Mouse (Mus musculus) B cell, adult (primary cell): ENCODE data around the gene Krtap4-8. TPM values are rescaled to one million over a fixed set of nuclear protein-coding genes. Genes with fewer than 3 reads are reported as not detected.

Experiments used
- total RNA-seq: library from RNA; stranded (reverse); gene quantifications from 4 replicates; pipeline ENCODE4 v1.2.4, GENCODE M21; 2023; ENCODE audit not compliant: inconsistent age

Gene Krtap4-8
- not detected in 4 replicates for total RNA-seq

DNA sequence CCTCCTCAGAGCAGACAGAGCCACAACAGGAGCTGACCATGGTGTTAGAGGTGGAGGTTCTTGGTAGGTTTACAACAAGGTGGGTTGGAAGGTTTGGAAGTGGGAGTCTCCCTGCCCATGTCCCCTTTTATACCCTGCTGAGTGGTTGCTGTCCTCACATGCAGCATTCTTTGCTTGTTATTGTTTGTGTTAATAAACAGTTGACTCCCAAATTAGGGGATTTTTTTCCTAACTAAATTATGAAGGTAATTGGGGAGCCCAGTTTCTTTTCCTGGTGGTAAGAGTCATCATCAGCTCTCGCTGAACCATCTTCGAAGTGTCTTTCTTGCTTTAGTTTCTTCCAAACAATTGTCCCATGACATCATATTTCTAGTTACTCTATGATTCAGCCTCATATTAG, at the start of gene Krtap4-8:
Gene Krtap4-8 (minus strand): TSS at position 101 of the 400 bp plus-strand sequence.

GRCm38 (mm10) chr11:99815566-99815965, 35.1 kb upstream of the Krtap4-8 start, which contains the start of gene Gm11564:
Gene Gm11564 (minus strand): TSS chr11:99815666.

DNA sequence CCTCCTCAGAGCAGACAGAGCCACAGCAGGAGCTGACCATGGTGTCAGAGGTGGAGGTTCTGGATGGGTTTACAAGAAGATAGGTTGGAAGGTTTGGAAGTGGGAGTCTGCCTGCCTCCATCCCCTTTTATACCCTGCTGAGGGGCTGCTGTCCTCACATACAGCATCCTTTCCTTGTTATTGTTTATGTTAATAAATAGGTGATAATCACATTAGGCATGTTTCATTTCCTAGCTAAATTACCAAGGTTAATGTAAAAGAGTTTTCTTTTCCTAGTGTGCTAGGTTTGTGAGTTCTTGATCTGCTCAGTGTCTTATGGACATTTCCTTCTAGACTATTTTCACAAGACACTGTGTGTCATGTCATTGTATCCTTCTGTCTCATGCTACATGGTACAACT, 29.3 kb upstream of the Krtap4-8 start, which contains the start of gene Krtap4-13:
Gene Krtap4-13 (minus strand): TSS at position 101 of the 400 bp plus-strand sequence.

DNA sequence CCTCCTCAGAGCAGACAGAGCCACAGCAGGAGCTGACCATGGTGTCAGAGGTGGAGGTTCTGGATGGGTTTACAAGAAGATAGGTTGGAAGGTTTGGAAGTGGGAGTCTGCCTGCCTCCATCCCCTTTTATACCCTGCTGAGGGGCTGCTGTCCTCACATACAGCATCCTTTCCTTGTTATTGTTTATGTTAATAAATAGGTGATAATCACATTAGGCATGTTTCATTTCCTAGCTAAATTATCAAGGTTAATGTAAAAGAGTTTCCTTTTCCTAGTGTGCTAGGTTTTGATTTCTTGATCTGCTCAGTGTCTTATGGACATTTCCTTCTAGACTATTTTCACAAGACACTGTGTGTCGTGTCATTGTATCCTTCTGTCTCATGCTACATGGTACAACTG, 23.8 kb upstream of the Krtap4-8 start, which contains the start of gene Gm11554:
Gene Gm11554 (minus strand): TSS at position 101 of the 400 bp plus-strand sequence.

GRCm38 (mm10) chr11:99798832-99799231, 18.3 kb upstream of the Krtap4-8 start, which contains the start of gene Gm11569:
Gene Gm11569 (minus strand): TSS chr11:99798932.

DNA sequence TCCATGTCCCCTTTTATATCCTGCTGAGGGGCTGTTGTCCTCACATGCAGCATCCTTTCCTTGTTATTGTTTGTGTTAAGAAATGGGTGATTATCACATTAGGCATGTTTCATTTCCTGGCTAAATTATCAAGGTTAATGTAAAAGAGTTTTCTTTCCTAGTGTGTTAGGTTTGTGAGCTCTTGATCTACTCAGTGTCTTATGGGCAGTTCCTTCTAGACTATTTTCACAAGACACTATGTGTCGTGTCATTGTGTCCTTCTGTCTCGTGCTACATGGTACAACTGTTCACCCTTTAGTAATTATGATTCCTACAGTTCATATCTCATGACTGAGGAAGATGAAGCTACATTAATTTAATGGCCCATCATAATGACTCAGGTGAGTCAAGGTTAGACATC, 12.9 kb upstream of the Krtap4-8 start, which contains the start of gene Gm11596:
Gene Gm11596 (minus strand): TSS at position 101 of the 400 bp plus-strand sequence.

DNA sequence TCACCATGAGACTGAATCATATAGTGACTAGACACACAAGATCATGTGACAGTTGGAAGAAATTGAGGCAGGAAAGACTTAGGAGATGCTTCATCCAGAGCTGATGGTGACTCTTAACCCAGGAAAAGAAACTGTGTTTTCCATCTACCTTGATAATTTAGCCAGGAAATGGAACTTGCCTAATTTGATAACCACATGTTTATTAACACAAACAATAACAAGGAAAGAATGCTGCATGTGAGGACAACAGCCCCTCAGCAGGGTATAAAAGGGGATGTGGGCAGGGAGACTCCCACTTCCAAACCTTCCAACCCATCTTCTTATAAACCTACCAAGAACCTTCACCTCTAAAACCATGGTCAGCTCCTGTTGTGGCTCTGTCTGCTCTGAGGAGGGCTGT, 4.4 kb upstream of the Krtap4-8 start, which contains the start of gene Krtap4-9:
Gene Krtap4-9 (plus strand): TSS at position 301 of the 400 bp plus-strand sequence.

GRCm38 (mm10) chr11:99772813-99773212, 7.7 kb downstream of the Krtap4-8 start, which contains the start of gene Gm11595:
Gene Gm11595 (minus strand): TSS chr11:99772913.

GRCm38 (mm10) chr11:99734190-99734589, 46.3 kb downstream of the Krtap4-8 start, which contains the start of gene Gm14180:
Gene Gm14180 (minus strand): TSS chr11:99734290.

Other genes starting within 250 kb of the Krtap4-8 start
- not detected in 4 replicates for gene Krt40, start 237.5 kb downstream of the Krtap4-8 start, total RNA-seq
- not detected in 4 replicates for gene Krtap3-3, start 229.8 kb downstream of the Krtap4-8 start, total RNA-seq
- not detected in 4 replicates for gene Krtap3-2, start 223.9 kb downstream of the Krtap4-8 start, total RNA-seq
- not detected in 4 replicates for gene Gm11939, start 221.2 kb downstream of the Krtap4-8 start, total RNA-seq
- gene Krtap3-1, start 214.1 kb downstream of the Krtap4-8 start, total RNA-seq, result not detected in 4 replicates
- not detected in 4 replicates for gene Krtap1-5, start 199.7 kb downstream of the Krtap4-8 start, total RNA-seq
- not detected in 4 replicates for gene Krtap1-4, start 197.1 kb downstream of the Krtap4-8 start, total RNA-seq
- gene Krtap1-3, start 189.4 kb downstream of the Krtap4-8 start, total RNA-seq, result not detected in 4 replicates
- gene Krtap9-3, start 182.6 kb downstream of the Krtap4-8 start, total RNA-seq, result not detected in 4 replicates
- not detected in 4 replicates for gene Gm11938, start 177.4 kb downstream of the Krtap4-8 start, total RNA-seq
- not detected in 4 replicates for gene Gm11937, start 170.5 kb downstream of the Krtap4-8 start, total RNA-seq
- not detected in 4 replicates for gene Krtap2-4, start 165.9 kb downstream of the Krtap4-8 start, total RNA-seq
- gene Gm11562, start 160.3 kb downstream of the Krtap4-8 start, total RNA-seq, result not detected in 4 replicates
- not detected in 4 replicates for gene Krtap4-1, start 152.5 kb downstream of the Krtap4-8 start, total RNA-seq
- gene Krtap4-2, start 145.6 kb downstream of the Krtap4-8 start, total RNA-seq, result not detected in 4 replicates
- not detected in 4 replicates for gene Krtap4-7, start 136.6 kb downstream of the Krtap4-8 start, total RNA-seq
- not detected in 4 replicates for gene Gm11555, start 130.5 kb downstream of the Krtap4-8 start, total RNA-seq
- gene Gm11563, start 121.7 kb downstream of the Krtap4-8 start, total RNA-seq, result not detected in 4 replicates
- gene Krtap4-6, start 114.7 kb downstream of the Krtap4-8 start, total RNA-seq, result not detected in 4 replicates
- gene Gm14190, start 90.0 kb downstream of the Krtap4-8 start, total RNA-seq, result not detected in 4 replicates
- not detected in 4 replicates for gene Gm14180, start 46.4 kb downstream of the Krtap4-8 start, total RNA-seq
- gene Gm11595, start 7.8 kb downstream of the Krtap4-8 start, total RNA-seq, result not detected in 4 replicates
- not detected in 4 replicates for gene Krtap4-9, start 4.5 kb upstream of the Krtap4-8 start, total RNA-seq
- gene Gm11596, start 12.8 kb upstream of the Krtap4-8 start, total RNA-seq, result not detected in 4 replicates
- gene Gm11569, start 18.2 kb upstream of the Krtap4-8 start, total RNA-seq, result not detected in 4 replicates
- gene Gm11554, start 23.7 kb upstream of the Krtap4-8 start, total RNA-seq, result not detected in 4 replicates
- gene Krtap4-13, start 29.2 kb upstream of the Krtap4-8 start, total RNA-seq, result not detected in 4 replicates
- not detected in 4 replicates for gene Gm11564, start 35.0 kb upstream of the Krtap4-8 start, total RNA-seq
- not detected in 4 replicates for gene 2300003K06Rik, start 57.4 kb upstream of the Krtap4-8 start, total RNA-seq
- gene Krtap4-16, start 70.9 kb upstream of the Krtap4-8 start, total RNA-seq, result not detected in 4 replicates
- not detected in 4 replicates for gene Gm11568, start 77.2 kb upstream of the Krtap4-8 start, total RNA-seq
- not detected in 4 replicates for gene Gm11559, start 83.8 kb upstream of the Krtap4-8 start, total RNA-seq
- not detected in 4 replicates for gene Krtap9-1, start 92.7 kb upstream of the Krtap4-8 start, total RNA-seq
- not detected in 4 replicates for gene Gm11567, start 98.5 kb upstream of the Krtap4-8 start, total RNA-seq
- not detected in 4 replicates for gene Krtap31-1, start 127.2 kb upstream of the Krtap4-8 start, total RNA-seq
- not detected in 4 replicates for gene Gm11565, start 134.0 kb upstream of the Krtap4-8 start, total RNA-seq
- not detected in 4 replicates for gene Krtap31-2, start 155.6 kb upstream of the Krtap4-8 start, total RNA-seq
- gene Krtap9-5, start 167.8 kb upstream of the Krtap4-8 start, total RNA-seq, result not detected in 4 replicates
- not detected in 4 replicates for gene Krtap29-1, start 198.3 kb upstream of the Krtap4-8 start, total RNA-seq
- not detected in 4 replicates for gene Krtap16-1, start 205.9 kb upstream of the Krtap4-8 start, total RNA-seq
- gene Krtap17-1, start 213.3 kb upstream of the Krtap4-8 start, total RNA-seq, result not detected in 4 replicates
- gene Krt33a, start 235.5 kb upstream of the Krtap4-8 start, total RNA-seq, result not detected in 4 replicates
- not detected in 4 replicates for gene Krt33b, start 249.2 kb upstream of the Krtap4-8 start, total RNA-seq